Mouse (Mus musculus): ENCODE measurements at regions not wholly inside any gene's neighbourhood (a gene's known extent, or its start where the extent isn't known, plus 50 kb on each side); places are given as distances from the start of the nearest gene placed in this dataset.

GRCm38 (mm10) chr8:15734461-15734860 is 688.6 kb upstream of the BB014433 start:
- DNase-seq: no peak

GRCm38 (mm10) chr8:15731324-15731723 is 685.4 kb upstream of the BB014433 start:
- no peak for DNase-seq

GRCm38 (mm10) chr8:15729075-15729474 is 683.2 kb upstream of the BB014433 start:
- peak; percentile 47 to 79 for DNase-seq

GRCm38 (mm10) chr8:15726310-15726709 is 680.4 kb upstream of the BB014433 start:
- no peak for DNase-seq

Measured in kidney, postnatal 36 days (tissue).